Mouse (Mus musculus): ENCODE results near the gene Olfr107. TPM values are rescaled to one million over a fixed set of nuclear protein-coding genes. Genes with fewer than 3 reads are reported as not detected.

Gene Olfr107
- not detected for total RNA-seq (2021)
- long read RNA-seq, experiment 1 = 0 reads
- long read RNA-seq, experiment 2 = 0 reads

DNA sequence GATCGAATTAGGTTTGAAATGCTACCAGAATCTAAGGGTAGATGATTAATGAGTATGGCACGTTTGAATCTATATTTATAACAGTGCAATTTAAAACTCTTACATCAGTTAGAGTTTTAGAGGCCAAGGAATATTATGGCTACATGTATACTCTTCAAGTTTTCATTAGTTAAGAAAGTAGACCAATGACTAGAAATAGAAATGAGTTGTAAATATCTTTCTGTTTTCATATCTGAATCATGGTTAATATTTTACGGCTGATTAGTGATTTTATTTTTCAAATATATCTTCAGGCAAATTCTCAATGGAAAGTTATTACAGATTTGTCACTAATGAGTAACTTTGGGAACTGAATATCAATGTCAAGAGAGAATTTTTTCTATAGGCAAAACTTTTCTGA is at the start of gene Olfr107:
Gene Olfr107, plus strand, starts transcription at position 301 of the 400 bp plus-strand sequence.
- DNase-seq (ENCODE audit: low spot score) = no peak

DNA sequence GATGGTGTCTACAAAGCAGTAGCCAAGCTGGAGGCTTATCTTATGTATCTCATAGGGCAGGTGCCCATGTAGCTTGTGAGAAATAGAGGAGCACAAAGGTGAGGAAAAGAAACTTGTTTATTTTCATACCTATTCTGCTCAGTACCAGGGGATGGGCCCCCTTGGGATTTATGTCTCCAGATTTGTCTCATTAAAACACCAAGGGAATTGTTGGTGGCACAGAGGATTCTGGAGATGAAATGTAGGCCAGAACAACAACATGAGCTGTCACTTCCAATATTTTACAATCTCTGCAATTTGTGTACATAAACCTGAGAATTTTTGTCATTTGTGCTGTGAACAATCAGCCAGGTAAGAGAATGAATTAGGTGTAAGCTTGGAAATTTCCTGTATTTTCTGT is 39.7 kb upstream of the Olfr107 start, which contains the start of gene Olfr104-ps:
Gene Olfr104-ps, plus strand, starts transcription at position 301 of the 400 bp plus-strand sequence.
- no peak for DNase-seq (ENCODE audit: low spot score)

DNA sequence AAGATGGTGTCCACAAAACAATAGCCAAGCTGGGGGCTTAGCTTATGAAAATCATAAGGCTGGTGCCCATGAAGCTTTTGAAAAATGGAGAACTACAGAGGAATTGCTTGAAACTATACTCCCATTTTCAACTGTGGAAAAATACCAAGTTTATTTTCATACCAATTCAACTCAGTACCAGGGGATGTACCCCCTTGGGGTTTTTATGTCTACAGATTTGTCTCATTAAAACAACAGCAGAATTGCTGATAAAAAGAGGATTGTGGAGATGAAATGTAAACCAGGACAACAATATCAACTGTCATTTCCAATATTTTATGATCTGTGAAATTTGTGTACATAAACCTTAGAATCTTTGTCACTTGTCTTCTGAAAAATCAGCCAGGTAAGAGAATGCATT is 20.3 kb upstream of the Olfr107 start, which contains the start of gene Olfr105-ps:
Gene Olfr105-ps, plus strand, starts transcription at position 301 of the 400 bp plus-strand sequence.
- no peak for DNase-seq (ENCODE audit: low spot score)

DNA sequence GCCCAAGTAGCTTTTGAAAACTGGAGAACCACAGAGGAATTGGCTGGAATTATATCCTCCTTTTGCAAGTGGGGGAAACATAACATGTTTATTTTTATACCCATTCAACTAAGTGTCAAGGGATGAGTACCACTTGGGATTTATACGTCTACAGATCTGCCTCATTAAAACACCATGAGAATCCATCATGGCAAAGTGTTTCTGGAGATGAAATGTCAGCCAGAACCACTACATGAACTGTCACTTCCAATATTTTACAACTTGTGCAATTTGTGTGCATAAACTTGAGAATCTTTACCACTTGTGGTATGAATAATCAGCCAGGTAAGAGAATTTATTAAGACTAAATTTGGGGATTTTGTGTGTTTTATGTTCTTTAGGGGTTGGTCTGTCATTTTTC is 8.9 kb upstream of the Olfr107 start, which contains the start of gene Olfr106-ps:
Gene Olfr106-ps, plus strand, starts transcription at position 301 of the 400 bp plus-strand sequence.
- no peak for DNase-seq (ENCODE audit: low spot score)

DNA sequence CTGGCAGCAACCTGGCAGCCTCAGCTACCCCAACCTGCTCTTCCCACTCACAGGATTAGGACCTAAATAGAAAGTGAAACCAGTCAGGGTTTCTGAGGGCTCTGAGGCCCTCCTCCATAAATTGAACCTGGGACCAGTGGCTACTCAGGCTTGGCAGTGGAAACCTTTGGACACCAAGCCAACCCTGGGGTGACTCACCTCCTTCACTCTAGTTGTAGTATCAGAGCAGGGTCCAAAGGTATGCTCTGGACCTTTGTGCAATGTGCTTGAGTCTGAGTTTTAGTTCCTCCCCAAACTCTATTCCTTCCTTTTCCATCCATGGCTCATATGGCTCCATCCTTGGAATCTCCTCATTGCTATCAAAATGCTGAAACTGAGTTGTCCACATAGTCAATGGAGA is 14.4 kb downstream of the Olfr107 start:
- no peak for DNase-seq (ENCODE audit: low spot score)

DNA sequence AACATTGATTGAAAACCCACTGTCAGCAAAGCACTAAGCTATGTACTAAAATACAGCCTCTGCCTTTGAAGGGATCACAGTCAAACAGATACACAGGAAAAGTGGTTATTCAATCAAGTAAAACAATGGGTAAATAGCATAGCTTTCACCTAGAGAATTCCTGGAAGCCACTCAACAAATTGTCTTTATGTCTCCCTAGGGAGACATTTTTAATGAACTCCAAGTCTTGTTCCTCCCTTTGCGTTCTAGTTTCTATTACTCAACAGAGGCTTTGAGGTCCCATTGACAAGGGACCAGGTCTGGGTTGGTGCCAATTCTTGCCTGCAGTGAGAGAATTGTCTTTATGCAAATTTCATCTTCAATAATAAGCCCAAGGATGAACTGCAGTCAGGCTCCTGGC is 46.2 kb downstream of the Olfr107 start, which contains the start of gene Olfr108:
Gene Olfr108, plus strand, starts transcription at position 301 of the 400 bp plus-strand sequence.
- DNase-seq (ENCODE audit: low spot score) = no peak

Other genes starting within 250 kb of the Olfr107 start
- not detected for gene Olfr93, start 237.7 kb upstream of the Olfr107 start, total RNA-seq (2021)
- gene Ubd, start 205.3 kb upstream of the Olfr107 start, total RNA-seq (2021) = under 1 TPM in 1 of 2 experiments, not detected in 1; 0.74 TPM
- gene Olfr94, start 198.2 kb upstream of the Olfr107 start, total RNA-seq (2021) = not detected
- gene Olfr95, start 186.1 kb upstream of the Olfr107 start, total RNA-seq (2021) = not detected
- gene Olfr96, start 179.1 kb upstream of the Olfr107 start, total RNA-seq (2021) = not detected
- gene Olfr97, start 161.9 kb upstream of the Olfr107 start, total RNA-seq (2021) = not detected
- gene Olfr98, start 135.5 kb upstream of the Olfr107 start, total RNA-seq (2021) = not detected
- gene H2-M3, start 129.0 kb upstream of the Olfr107 start, total RNA-seq (2021) = 1 to 10 TPM in 1 of 2 experiments, under 1 TPM in 1; 0.94 to 1.9 TPM
- gene Olfr99, start 115.8 kb upstream of the Olfr107 start, total RNA-seq (2021) = not detected
- not detected for gene Olfr101, start 94.9 kb upstream of the Olfr107 start, total RNA-seq (2021)
- not detected for gene Olfr102, start 82.2 kb upstream of the Olfr107 start, total RNA-seq (2021)
- not detected for gene Olfr103, start 59.5 kb upstream of the Olfr107 start, total RNA-seq (2021)
- not detected for gene Olfr104-ps, start 39.6 kb upstream of the Olfr107 start, total RNA-seq (2021)
- gene Olfr105-ps, start 20.2 kb upstream of the Olfr107 start, total RNA-seq (2021) = not detected
- gene Olfr106-ps, start 8.8 kb upstream of the Olfr107 start, total RNA-seq (2021) = not detected
- gene Olfr108, start 46.3 kb downstream of the Olfr107 start, total RNA-seq (2021) = not detected
- not detected for gene Olfr109, start 59.7 kb downstream of the Olfr107 start, total RNA-seq (2021)
- gene H2-M2, start 84.3 kb downstream of the Olfr107 start, total RNA-seq (2021) = not detected
- not detected for gene Olfr110, start 93.2 kb downstream of the Olfr107 start, total RNA-seq (2021)
- not detected for gene Olfr111, start 108.8 kb downstream of the Olfr107 start, total RNA-seq (2021)
- not detected for gene Olfr112, start 170.2 kb downstream of the Olfr107 start, total RNA-seq (2021)
- gene Olfr113, start 178.4 kb downstream of the Olfr107 start, total RNA-seq (2021) = not detected
- not detected for gene Olfr114, start 193.5 kb downstream of the Olfr107 start, total RNA-seq (2021)
- gene Olfr115, start 227.9 kb downstream of the Olfr107 start, total RNA-seq (2021) = not detected
- gene Olfr116, start 228.0 kb downstream of the Olfr107 start, total RNA-seq (2021) = not detected

Data from gastrocnemius, adult 18-20 months (tissue).